Mouse (Mus musculus) C2C12 (cell line): ENCODE data around the gene Nob1.

Experiments used
- CTCF ChIP-seq: IDR thresholded peaks from one replicate; pipeline ENCODE4 v1.5.1; 2011; ENCODE audit not compliant: control insufficient read depth, insufficient read depth, insufficient read length
- FOSL1 ChIP-seq: IDR thresholded peaks from one replicate; pipeline ENCODE4 v1.8.0; 2011; ENCODE audit warnings: mild to moderate bottlenecking, low read length; ENCODE audit not compliant: poor library complexity, insufficient read depth, severe bottlenecking
- MAX ChIP-seq: IDR thresholded peaks from one replicate; pipeline ENCODE4 v1.6.1; 2011; ENCODE audit warnings: mild to moderate bottlenecking, control low read depth
- MYOD1 ChIP-seq: IDR thresholded peaks from one replicate; pipeline ENCODE4 v1.6.1; 2011; ENCODE audit warnings: low read depth; ENCODE audit not compliant: control insufficient read depth, insufficient read length
- MYOG ChIP-seq: IDR thresholded peaks from one replicate; pipeline ENCODE4 v1.6.1; 2011; ENCODE audit not compliant: control insufficient read depth, insufficient read length; ENCODE audit errors: extremely low read depth
- USF1 ChIP-seq: IDR thresholded peaks from one replicate; pipeline ENCODE4 v1.6.1; 2011; ENCODE audit warnings: low read depth, mild to moderate bottlenecking, control low read depth, moderate library complexity

DNA sequence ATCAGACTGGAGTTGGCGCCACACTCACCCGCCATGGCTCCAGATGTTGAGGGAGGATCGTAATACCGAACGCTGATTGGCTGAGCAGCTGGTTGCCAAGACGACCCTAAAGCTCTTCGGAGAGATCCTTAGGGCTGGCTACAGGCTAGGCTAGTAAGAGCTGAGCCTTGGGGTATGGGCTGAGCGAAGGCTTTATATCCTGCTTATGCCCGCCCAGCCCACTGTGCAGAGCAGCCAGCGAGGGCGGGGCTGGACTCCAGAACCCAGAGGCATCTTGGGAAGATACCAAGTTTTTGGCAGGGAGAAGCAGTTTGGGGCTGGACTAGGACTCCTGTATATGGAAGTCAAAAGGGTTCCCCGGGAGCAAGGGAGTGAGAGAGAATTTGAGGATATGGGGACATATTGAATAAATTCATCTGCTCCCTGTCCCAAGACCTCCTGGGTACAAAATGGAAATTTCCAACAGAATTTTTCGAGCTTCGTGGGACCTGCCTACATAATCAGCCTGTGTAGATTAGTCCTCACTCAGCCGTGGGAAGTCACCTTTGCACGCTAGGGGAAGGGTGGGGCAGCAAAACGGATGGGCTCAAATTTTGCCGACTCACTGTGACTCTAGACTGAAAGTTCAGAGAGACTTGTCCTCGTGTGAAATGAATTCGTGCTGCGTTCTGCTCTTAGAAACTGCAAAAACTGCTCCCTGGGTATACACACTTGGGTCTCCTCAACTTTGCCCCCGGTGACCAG, 21.6 kb downstream of the Nob1 start, which contains the start of gene Nqo1:
- TF ChIP-seq CTCF, result no peak
- TF ChIP-seq USF1, result no peak
- no peak for TF ChIP-seq MYOG
- no peak for TF ChIP-seq MAX
- no peak for TF ChIP-seq MYOD1
- no peak for TF ChIP-seq FOSL1
